Mouse (Mus musculus) megakaryocyte progenitor cell, adult 5-6 weeks (primary cell): ENCODE results near the gene Fam196a. TPM values are rescaled to one million over a fixed set of nuclear protein-coding genes. Genes with fewer than 3 reads are reported as not detected.

Experiments
- ATAC-seq: replicated peaks from 2 replicates; pipeline ENCODE4 v1.8.0; 2016; ENCODE audit warnings: mild to moderate bottlenecking, moderate TSS enrichment, inconsistent platforms; ENCODE audit not compliant: poor library complexity
- total RNA-seq, 2 experiments: library from RNA; stranded (forward) in 1 of 2; stranded (reverse) in 1 of 2; fragments of 157-497, 149-512 nt in 1 of 2; fragments of 200-1000 nt in 1 of 2; gene quantifications; 2 replicates each; pipeline versions ENCODE4 v1.2.3 to v1.2.4; 2015 to 2017

The Fam196a gene
- not detected in 2 replicates for total RNA-seq (2015)
- total RNA-seq (2017): not detected in 2 replicates

GRCm38 (mm10) chr7:134937927-134938609 lies at the start of gene Fam196a:
Gene Fam196a (minus strand): TSS chr7:134938430.
- ATAC-seq: 0 out of 2 replicates have a peak, but pooled peaks have one; percentile 29

GRCm38 (mm10) chr7:134961608-134962007 lies 23.4 kb upstream of the Fam196a start:
- ATAC-seq: no peak

GRCm38 (mm10) chr7:134960871-134961270 lies 22.6 kb upstream of the Fam196a start:
- ATAC-seq: peak; percentile 50; the same call in 1 of the 2 replicates

DNA sequence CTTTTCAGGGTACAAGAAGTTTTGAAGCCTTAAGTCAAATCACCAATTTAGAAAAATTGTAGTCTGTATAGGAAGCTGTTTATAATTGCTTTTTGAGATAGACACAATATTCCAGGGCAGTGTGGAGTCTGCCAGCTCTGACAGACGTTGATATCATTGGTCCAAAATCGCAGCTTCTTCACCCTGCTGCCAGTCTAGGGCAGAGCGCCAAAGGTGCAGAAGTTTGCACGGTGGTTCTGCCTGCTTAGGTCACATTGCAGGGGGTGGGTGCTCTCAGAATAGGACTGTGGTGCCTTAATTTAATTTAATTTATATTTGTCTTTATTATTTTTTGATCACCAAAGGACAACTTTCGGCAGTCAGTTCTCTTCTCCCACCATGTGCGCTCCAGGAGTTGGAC lies 20.9 kb upstream of the Fam196a start:
- no peak for ATAC-seq

DNA sequence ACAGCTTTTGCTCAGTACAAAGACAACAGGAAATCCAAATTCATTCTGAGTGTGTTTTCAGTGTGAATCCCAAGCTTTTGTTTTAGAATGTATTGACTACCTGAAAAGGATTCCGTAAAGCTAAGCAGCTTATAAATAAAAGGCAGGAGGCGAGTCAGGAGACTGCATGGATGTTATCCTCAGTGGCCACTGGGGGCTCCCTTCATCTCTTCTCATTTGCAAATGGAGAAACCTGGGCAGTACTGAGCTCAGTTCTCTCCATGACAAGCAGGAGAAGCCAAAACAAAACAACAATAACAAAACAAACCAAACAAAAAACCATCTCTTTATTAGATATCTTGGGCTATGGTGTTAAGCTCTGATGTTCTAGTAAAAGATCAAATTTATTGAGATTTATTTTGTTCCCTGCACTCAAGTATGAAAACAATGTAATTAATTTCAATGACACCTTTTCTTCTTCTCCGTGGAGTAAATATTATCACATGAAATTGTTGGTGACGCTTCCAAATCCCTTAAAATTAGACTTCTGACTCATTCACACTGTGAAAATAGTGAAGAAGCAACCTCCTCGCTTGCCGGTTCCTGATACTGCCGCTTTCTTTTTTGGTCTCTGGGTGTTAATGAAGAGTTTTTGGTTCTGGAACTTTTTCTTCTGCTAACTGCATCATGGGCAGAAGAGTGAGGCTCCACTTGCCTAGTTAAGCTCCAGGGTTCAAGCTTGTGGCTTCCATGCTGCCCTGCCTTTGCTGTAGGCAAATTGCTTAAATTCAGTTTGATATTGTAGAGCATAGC lies 7.9 kb upstream of the Fam196a start:
- ATAC-seq: no peak

DNA sequence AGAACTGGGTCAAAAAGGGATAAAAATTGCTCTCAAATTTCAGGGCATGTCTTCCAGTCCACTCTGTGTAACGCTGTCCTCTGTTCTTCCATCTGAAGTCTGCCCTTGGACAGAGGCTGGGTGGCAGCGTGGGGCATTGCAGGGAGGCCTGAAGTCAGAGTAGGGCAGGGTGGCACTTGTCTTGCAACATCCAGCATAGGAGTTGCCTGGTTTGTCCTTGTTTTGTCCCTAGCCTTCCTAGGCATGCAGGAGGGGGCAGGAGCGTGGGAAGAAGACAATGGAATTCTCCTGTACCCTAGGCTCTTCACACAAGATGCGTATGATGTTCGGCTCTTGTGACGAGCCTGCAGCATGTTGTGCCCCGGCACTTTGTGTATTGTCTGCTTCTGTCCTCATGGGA lies 5.5 kb upstream of the Fam196a start:
- ATAC-seq: no peak

DNA sequence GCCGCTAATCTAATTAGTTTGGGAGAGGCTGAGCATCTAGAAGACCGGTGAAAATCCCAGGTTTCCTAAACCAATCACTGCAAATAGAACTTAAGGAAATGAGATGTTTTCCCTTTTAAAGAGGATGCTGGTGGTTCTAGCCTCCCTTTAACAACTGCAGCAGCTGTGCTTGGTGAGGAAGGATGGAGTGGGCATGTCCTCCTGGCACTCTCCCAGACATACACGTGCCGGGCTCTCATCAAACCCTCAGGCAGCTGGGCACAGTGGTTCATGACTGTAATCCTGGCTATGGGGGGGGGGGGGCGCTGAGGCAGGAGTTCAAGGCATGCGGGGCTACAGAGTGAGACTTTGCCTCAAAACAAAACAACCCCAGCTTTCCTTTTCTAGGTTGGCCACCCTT lies 4.8 kb upstream of the Fam196a start:
- no peak for ATAC-seq

GRCm38 (mm10) chr7:134941891-134942290 lies 3.7 kb upstream of the Fam196a start:
- no peak for ATAC-seq

DNA sequence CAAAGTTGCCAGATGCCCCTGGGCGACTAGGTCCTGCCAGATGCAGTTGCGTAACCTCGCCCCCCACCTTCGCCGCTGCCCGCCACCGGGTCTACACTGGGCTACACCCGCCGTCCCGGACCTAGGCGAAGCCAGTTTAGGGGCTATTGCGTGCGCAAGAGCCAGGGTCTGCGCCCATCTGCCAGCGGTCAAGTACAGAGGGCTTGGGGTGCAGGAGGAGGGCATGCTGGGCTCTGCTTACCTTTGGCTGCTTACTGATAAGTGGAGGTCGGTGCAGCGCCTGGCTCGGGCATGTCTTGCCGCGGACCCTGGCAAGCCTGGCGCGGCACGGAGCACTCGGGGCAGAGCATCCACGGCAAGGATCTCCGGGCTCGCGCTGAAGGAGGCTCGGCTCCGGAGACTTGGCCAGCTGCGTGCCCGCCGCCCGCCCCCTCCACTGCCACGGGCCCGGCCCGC lies 731 bp downstream of the Fam196a start:
- no peak for ATAC-seq

- ATAC-seq: no peak
These were observed 6.3 kb downstream of the Fam196a start for GRCm38 (mm10) chr7:134931886-134932285.

GRCm38 (mm10) chr7:134901992-134902391 lies 36.2 kb downstream of the Fam196a start:
- ATAC-seq: no peak

DNA sequence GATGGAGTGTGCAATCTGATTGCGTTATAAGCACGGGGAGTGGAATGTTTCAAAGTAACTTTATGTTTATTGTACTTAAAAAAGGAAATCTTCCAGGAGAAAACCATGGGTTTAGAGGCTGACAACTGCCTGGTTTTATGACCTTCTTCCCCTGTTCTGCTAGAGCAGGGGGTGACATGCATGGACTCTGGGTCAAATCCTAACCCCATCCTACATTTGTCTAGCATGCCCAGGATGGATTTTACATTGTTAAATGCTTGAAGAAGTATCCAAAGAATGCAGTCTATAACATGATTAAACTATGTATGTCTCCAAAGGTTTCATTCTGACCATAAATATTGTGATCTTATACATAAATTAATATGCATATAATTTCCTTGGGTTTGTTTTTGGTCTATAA lies 38.8 kb downstream of the Fam196a start:
- no peak for ATAC-seq

GRCm38 (mm10) chr7:134894604-134895003 lies 43.6 kb downstream of the Fam196a start:
- ATAC-seq: no peak

DNA sequence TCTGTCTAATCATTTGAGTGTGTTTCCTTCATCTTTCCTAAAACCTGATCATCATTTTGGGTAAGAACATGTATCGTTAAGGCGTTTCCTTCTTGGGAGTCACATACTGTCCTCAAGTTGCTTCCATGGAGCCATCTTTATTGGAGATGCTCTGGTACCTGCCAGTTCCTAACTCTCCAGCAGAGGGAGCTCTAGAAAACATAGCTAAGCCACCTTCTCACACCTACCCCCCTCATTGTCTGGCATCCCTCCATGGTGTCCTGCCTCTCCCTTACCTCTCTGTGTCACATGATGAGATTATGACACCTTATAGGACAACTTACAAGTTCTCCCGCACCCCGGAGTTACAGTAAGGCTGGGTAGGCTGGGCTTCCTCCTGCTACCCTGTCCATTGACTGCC lies 45.3 kb downstream of the Fam196a start:
- peak; percentile 78 for ATAC-seq

- ATAC-seq: no peak
These were observed 45.8 kb downstream of the Fam196a start for GRCm38 (mm10) chr7:134892449-134892871.

DNA sequence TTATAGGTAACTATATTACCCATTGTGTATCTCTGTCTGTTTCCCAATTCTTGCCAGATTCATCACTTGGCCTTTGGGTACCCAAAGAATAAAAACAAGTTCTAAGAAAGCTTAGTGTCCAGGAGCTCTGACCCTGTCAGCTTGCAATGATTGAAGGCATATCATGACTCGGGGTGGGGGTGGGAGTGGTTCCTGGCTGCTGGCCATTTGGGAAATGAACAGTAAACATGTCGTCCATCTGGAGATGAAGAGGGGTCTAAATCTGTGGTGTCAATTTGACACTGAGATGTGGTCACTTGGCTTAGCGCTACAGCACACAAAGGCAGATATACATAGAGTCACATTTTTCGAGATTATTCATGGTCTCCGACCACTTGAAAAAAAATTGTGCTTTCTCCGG lies 54.7 kb downstream of the Fam196a start:
- ATAC-seq: no peak

DNA sequence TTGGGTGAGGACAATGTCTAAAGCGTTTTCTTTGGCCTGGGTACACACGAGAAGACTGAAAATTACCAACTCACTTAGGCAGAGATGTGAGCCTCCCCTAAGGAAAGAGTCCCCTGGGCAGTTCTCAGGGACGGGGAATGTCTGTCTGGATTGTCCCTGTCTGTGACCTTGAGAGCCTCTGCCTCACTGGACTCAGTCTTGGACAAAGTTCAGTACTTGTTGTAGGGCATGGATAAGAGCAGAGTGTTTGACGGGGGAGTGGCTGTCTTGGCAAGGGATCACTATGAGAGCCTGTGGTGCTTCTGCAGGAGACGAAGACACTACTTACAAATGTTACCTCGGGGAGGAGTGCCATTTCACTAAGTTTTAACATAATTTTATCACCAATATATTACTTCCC lies 57.8 kb downstream of the Fam196a start:
- no peak for ATAC-seq

- ATAC-seq: no peak
These were observed 59.2 kb downstream of the Fam196a start for GRCm38 (mm10) chr7:134878985-134879384.

DNA sequence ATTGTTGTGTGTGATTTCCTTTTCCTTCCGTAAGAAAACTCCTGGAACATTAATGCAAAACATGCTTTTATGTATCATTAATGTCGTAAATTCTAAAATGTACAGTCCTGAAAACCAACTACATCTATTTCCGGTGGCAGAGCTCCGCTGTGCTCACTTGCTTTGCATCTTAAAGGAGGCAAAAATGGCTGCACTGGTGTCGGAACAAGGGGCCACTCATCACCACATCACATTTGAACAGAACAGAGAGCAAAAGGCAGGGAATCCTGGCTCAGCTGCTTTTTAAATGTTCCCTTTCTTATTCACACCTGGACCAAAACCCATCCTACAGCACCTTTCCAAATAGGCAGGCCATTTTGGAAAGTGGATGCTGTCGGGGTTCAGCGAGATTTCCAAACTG lies 65.2 kb downstream of the Fam196a start:
- no peak for ATAC-seq

GRCm38 (mm10) chr7:134872511-134872910 lies 65.7 kb downstream of the Fam196a start:
- ATAC-seq: no peak

DNA sequence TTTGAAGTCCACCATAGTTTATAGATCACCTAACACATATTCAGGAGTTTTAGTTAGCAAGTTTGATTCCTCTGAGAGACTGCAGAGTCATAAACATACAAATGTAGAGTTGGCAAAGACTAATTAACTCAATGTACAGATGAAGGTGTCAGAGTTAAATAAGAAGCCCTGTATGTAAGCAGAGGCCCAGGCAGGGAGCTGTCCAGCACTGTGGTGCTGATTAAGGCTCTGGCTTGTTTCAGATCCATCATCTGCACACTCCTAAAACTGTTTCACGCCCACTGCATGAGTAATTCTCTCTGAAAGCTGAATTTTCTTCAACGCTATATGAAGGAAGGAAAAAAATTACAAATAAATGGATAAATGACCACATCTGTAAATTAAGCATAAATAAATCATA lies 74.1 kb downstream of the Fam196a start:
- peak; percentile 60; the same call in 1 of the 2 replicates for ATAC-seq

DNA sequence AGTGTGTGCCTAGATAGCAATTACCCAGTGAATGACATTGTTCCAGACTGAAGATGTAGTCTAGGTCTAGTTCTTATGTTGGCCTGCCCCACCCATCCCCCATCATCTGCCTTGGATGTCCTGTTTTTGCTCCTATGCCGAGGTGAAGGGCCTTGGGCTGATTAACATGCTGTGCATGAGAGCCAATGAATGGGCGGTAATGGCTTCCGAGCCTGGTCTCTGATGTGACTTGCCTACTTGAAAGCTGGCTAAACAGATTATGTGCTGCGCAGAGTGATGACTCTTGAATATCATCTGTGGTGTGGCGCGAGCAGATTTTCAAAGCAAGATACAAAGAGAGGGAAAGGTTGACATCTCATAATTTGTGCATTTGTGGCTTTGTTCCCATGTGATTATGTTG lies 76.2 kb downstream of the Fam196a start:
- no peak for ATAC-seq
